Comparison of ENCODE assay signal across 40 mouse cellular contexts in the genomic region with DNA sequence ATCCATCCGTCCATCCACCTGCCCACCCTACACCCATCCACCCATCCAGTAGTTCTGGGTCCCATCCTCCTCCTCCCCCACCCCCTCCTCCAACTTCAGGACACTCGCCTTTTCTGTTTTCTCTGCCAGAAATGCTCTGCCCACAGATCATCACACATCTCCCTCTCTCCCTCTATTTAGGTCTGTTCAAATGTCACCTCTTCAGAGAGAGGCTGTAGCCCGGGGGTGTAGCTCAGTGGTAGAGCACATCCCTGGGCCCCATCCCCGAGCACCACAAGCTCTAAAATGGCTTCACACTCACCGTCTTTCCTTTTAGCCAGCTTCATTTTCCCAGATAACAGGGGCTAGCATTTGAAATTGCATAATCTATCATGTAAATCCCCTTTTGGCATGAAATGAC. TPM values are rescaled to one million over a fixed set of nuclear protein-coding genes. Genes with fewer than 3 reads are reported as not detected.
DNase-seq lines count a peak whose midpoint lies in the region; ATAC-seq and TF ChIP-seq lines count a peak whose summit lies in the region.
"Had no signal": no experiment of that assay in that cellular context is flagged by ENCODE, and none has a peak within 500 bp of the region (broad histone marks: within the 10 kb centered on the region; RNA-seq: fewer than 3 reads in every experiment).

No protein-coding gene starts in this region.

- no peaks in the 10 kb centered on the region for H3K9me3 ChIP-seq in hindbrain, postnatal 0 days (ENCODE audit: low read length)
- H3K9me3 ChIP-seq: kidney, embryonic 15.5 days; limb, embryonic 10.5 days; limb, embryonic 15.5 days; liver, embryonic 13.5 days; neural tube, embryonic 12.5 days had no signal

- no peak overlapping the region for H3K4me2 ChIP-seq in hindbrain, postnatal 0 days (ENCODE audit: low read depth, low read length)
- H3K4me2 ChIP-seq: heart, embryonic 11.5 days; kidney, embryonic 15.5 days; limb, embryonic 15.5 days; liver, embryonic 13.5 days; neural tube, embryonic 12.5 days had no signal

- no peaks in the 10 kb centered on the region for H3K36me3 ChIP-seq in hindbrain, postnatal 0 days (ENCODE audit: insufficient read depth, low read length)
- H3K36me3 ChIP-seq: kidney, embryonic 15.5 days; limb, embryonic 10.5 days; limb, embryonic 15.5 days; liver, embryonic 13.5 days; neural tube, embryonic 12.5 days had no signal

- no peak overlapping the region for H3K4me3 ChIP-seq in left cerebral cortex, adult 2 months
- H3K4me3 ChIP-seq in cortical plate, adult 2 months (ENCODE audit: insufficient read depth, low read length), result no peak overlapping the region
- no peak overlapping the region for H3K4me3 ChIP-seq in hindbrain, postnatal 0 days (ENCODE audit: low read length)
- H3K4me3 ChIP-seq: erythroblast, embryonic 14.5 days; gastrocnemius, adult 2 months; kidney, embryonic 15.5 days; limb, embryonic 10.5 days; limb, embryonic 15.5 days; liver, embryonic 13.5 days; megakaryocyte, embryonic 14.5 days; neural tube, embryonic 12.5 days had no signal

- peak; percentile 54; the same call in 1 of the 2 replicates for ATAC-seq in frontal cortex, adult (ENCODE audit: low TSS enrichment)
- ATAC-seq in hindbrain, postnatal 0 days, result no peak
- ATAC-seq: CD4-positive, CD25-positive, alpha-beta regulatory T cell, adult 4 months; lung, postnatal 0 days had no signal

- WGBS in hindbrain, postnatal 0 days, result 84% methylated on average over 5 of the region's 5 CpGs

- H3K27ac ChIP-seq in left cerebral cortex, adult 2 months, result peak overlapping the region; percentile 83
- H3K27ac ChIP-seq in cortical plate, adult 2 months (ENCODE audit: insufficient read depth, low read length), result 0 out of 2 replicates have a peak overlapping the region, but pooled peaks have one; percentile 41
- H3K27ac ChIP-seq in hindbrain, postnatal 0 days, result peak overlapping the region; percentile 64; the same call in 1 of the 2 replicates
- H3K27ac ChIP-seq: gastrocnemius, adult 2 months; kidney, embryonic 15.5 days; limb, embryonic 10.5 days; limb, embryonic 15.5 days; liver, embryonic 13.5 days; neural tube, embryonic 12.5 days had no signal

- no peak for DNase-seq in frontal cortex, postnatal 36 days (ENCODE audit: low spot score in 2 of 2)
- no peak for DNase-seq in left cerebral cortex, adult 2 months (ENCODE audit: extremely low spot score in 1 of 2, low spot score in 2 of 2)
- no peak for DNase-seq in left cerebral cortex, adult 11 months (ENCODE audit: low spot score)
- DNase-seq in hindbrain, postnatal 0 days (ENCODE audit: low spot score), result no peak
- DNase-seq in right cerebral cortex, postnatal 10 days (ENCODE audit: low spot score in 2 of 2), result no peak
- DNase-seq: adrenal gland, postnatal 25 days; cerebellum, adult 18-20 months; cerebellum, postnatal 10 days; gastrocnemius, adult 2 months; gastrocnemius, postnatal 36 days; heart, adult 18-20 months; heart, postnatal 36 days; kidney, adult 11 months; kidney, postnatal 25 days; liver, embryonic 13.5 days; lung, adult 18-20 months; lung, postnatal 4 days; midbrain, embryonic 14.5 days; retina, postnatal 1 day; right cerebral cortex, postnatal 25 days; spleen, adult 18-20 months; thymus, postnatal 25 days had no signal

- TF ChIP-seq CTCF in left cerebral cortex, adult 2 months (IDR thresholded peaks at IDR 0.05), result no peak
- no peak for TF ChIP-seq CTCF in cortical plate, adult 2 months (IDR thresholded peaks at IDR 0.05; ENCODE audit: extremely low read depth, insufficient read depth, low read length)
- no peak for TF ChIP-seq CTCF in hindbrain, postnatal 0 days (IDR thresholded peaks at IDR 0.05; ENCODE audit: low read depth)

- intact Hi-C loops in left cerebral cortex, adult 2 months (cut with DNase I), result loop anchor here (1.0 to 2.0 kb wide), 3 partner anchors 8 to 35 kb away; no protein-coding TSS in a partner anchor

- TF ChIP-seq POLR2A in cortical plate, adult 2 months (IDR thresholded peaks at IDR 0.05; ENCODE audit: extremely low read depth, insufficient read depth, low read length), result no peak

- no peak overlapping the region for H3K9ac ChIP-seq in hindbrain, postnatal 0 days (replicated peaks; ENCODE audit: low read length)
- H3K9ac ChIP-seq: kidney, embryonic 15.5 days; limb, embryonic 15.5 days; liver, embryonic 13.5 days; neural tube, embryonic 12.5 days had no signal

- no peaks in the 10 kb centered on the region for H3K27me3 ChIP-seq in hindbrain, postnatal 0 days (ENCODE audit: insufficient read depth, low read length)
- H3K27me3 ChIP-seq: kidney, embryonic 15.5 days; limb, embryonic 15.5 days; neural tube, embryonic 12.5 days had no signal

- peaks cover 27% of the 10 kb centered on the region for H3K4me1 ChIP-seq in cortical plate, adult 2 months (ENCODE audit: control insufficient read depth, insufficient read depth, low read length)
- H3K4me1 ChIP-seq in hindbrain, postnatal 0 days (ENCODE audit: insufficient read depth, low read length), result peaks cover 7% of the 10 kb centered on the region; the same call in 1 of the 2 replicates

RNA-seq across cellular contexts. Expression of a gene that starts 22.4 kb away (rescaled TPM):
- total RNA-seq in left cerebral cortex, adult 2 months (2021), result 100 to 1,000 TPM; 436 to 459 TPM
- 254 and 258 TPM in 2 replicates for polyA plus RNA-seq in cortical plate, adult 2 months (2012; rRNA removed)
- 38.3 and 62.9 TPM in 2 replicates for total RNA-seq in hindbrain, postnatal 0 days (2014; rRNA removed)
- polyA plus RNA-seq in hindbrain, postnatal 0 days (2015; fragmentation: Nextera tagmentation; extraction: Ambion mirVana), result 80.0 and 85.1 TPM in 2 replicates
- total RNA-seq: common myeloid progenitor, adult 5-6 weeks had no signal

RNA-seq across cellular contexts. Expression of a gene that starts 41.3 kb away (rescaled TPM):
- total RNA-seq in left cerebral cortex, adult 2 months (2021), result 100 to 1,000 TPM; 444 to 464 TPM
- polyA plus RNA-seq in cortical plate, adult 2 months (2012; rRNA removed), result 525 and 561 TPM in 2 replicates
- total RNA-seq in hindbrain, postnatal 0 days (2014; rRNA removed), result 1,174 and 1,303 TPM in 2 replicates
- polyA plus RNA-seq in hindbrain, postnatal 0 days (2015; fragmentation: Nextera tagmentation; extraction: Ambion mirVana), result 497 and 519 TPM in 2 replicates

RNA-seq across cellular contexts. Expression of a gene that starts 42.7 kb away (rescaled TPM):
- total RNA-seq in left cerebral cortex, adult 2 months (2021), result 1 to 10 TPM in 1 of 2 experiments, not detected in 1; 2.0 TPM
- polyA plus RNA-seq in cortical plate, adult 2 months (2012; rRNA removed), result 0.15 and 0.47 TPM in 2 replicates
- not detected in 2 replicates for total RNA-seq in hindbrain, postnatal 0 days (2014; rRNA removed)
- not detected in 2 replicates for polyA plus RNA-seq in hindbrain, postnatal 0 days (2015; fragmentation: Nextera tagmentation; extraction: Ambion mirVana)
- total RNA-seq: adrenal gland, postnatal 25 days; common myeloid progenitor, adult 5-6 weeks; gastrocnemius, postnatal 36 days; heart, postnatal 36 days; left cerebral cortex, postnatal 10 days had no signal
- polyA plus RNA-seq: brain, embryonic 14.5 days; CD4-positive, CD25-positive, alpha-beta regulatory T cell, adult 4 months; embryonic facial prominence, embryonic 14.5 days; erythroblast, embryonic 14.5 days; heart, embryonic 11.5 days; heart, embryonic 16.5 days; kidney, embryonic 15.5 days; limb, embryonic 10.5 days; limb, embryonic 15.5 days; liver, embryonic 13.5 days; lung, postnatal 0 days; midbrain, embryonic 14.5 days; neural tube, embryonic 12.5 days; stomach, embryonic 16.5 days had no signal

RNA-seq across cellular contexts. Expression of a gene that starts 51.0 kb away (rescaled TPM):
- under 1 TPM in 1 of 2 experiments, not detected in 1; 0.48 TPM for total RNA-seq in left cerebral cortex, adult 2 months (2021)
- 0.61 and 0.91 TPM in 2 replicates for polyA plus RNA-seq in cortical plate, adult 2 months (2012; rRNA removed)
- 2.1 TPM in 2 replicates for total RNA-seq in hindbrain, postnatal 0 days (2014; rRNA removed)
- polyA plus RNA-seq in hindbrain, postnatal 0 days (2015; fragmentation: Nextera tagmentation; extraction: Ambion mirVana), result 1.7 and 1.8 TPM in 2 replicates
- total RNA-seq: adrenal gland, postnatal 25 days; common myeloid progenitor, adult 5-6 weeks; gastrocnemius, adult 2 months; gastrocnemius, postnatal 36 days; heart, postnatal 36 days; layer of hippocampus, postnatal 25 days had no signal
- polyA plus RNA-seq: CD4-positive, CD25-positive, alpha-beta regulatory T cell, adult 4 months; erythroblast, embryonic 14.5 days; liver, embryonic 13.5 days had no signal

RNA-seq across cellular contexts. Expression of a gene that starts 54.5 kb away (rescaled TPM):
- 100 to 1,000 TPM; 550 to 603 TPM for total RNA-seq in left cerebral cortex, adult 2 months (2021)
- polyA plus RNA-seq in cortical plate, adult 2 months (2012; rRNA removed), result 371 and 398 TPM in 2 replicates
- 252 and 264 TPM in 2 replicates for total RNA-seq in hindbrain, postnatal 0 days (2014; rRNA removed)
- 210 and 220 TPM in 2 replicates for polyA plus RNA-seq in hindbrain, postnatal 0 days (2015; fragmentation: Nextera tagmentation; extraction: Ambion mirVana)
